ENCODE assay signal across 20 mouse cellular contexts in the genomic region with DNA sequence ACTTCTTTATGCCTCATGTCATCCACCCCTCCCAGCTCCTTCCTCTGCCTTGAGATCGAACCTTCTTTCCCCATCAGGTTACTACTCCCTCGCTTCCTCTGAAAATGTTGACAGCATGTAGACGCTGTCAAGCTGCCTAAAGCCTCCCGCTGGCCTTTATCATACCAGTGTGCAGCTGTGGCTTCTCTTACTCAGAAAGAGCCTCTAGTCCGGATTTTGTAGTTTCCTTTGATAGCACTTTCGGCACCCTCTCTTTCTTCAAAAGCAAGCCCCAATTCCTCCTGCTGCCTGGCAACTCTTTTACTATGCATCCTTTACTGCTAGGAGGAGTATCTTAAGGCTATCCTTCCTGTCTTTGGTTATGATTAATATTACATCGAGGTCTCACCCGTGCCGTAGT.
DNase-seq lines count a peak whose midpoint lies in the region; ATAC-seq and TF ChIP-seq lines count a peak whose summit lies in the region.
"Had no signal": no experiment of that assay in that cellular context is flagged by ENCODE, and none has a peak within 500 bp of the region (broad histone marks: within the 10 kb centered on the region; RNA-seq: fewer than 3 reads in every experiment).

No protein-coding gene starts in this region.

- no peaks in the 10 kb centered on the region for H3K9me3 ChIP-seq in heart, embryonic 11.5 days (replicated peaks; ENCODE audit: control insufficient read depth, low read length)
- H3K9me3 ChIP-seq in hindbrain, embryonic 16.5 days (ENCODE audit: control insufficient read depth, low read length) = no peaks in the 10 kb centered on the region
- H3K9me3 ChIP-seq in hindbrain, embryonic 14.5 days (ENCODE audit: control insufficient read depth, low read length) = no peaks in the 10 kb centered on the region
- no peaks in the 10 kb centered on the region for H3K9me3 ChIP-seq in kidney, postnatal 0 days (replicated peaks; ENCODE audit: low read length)
- H3K9me3 ChIP-seq: embryonic facial prominence, embryonic 15.5 days; forebrain, embryonic 10.5 days; heart, embryonic 15.5 days; hindbrain, embryonic 12.5 days had no signal

- 0 out of 2 replicates have a peak, but pooled peaks cover 4% of the 10 kb centered on the region for H3K4me1 ChIP-seq in heart, embryonic 11.5 days (ENCODE audit: control insufficient read depth, insufficient read depth, low read length)
- peaks cover 11% of the 10 kb centered on the region; the same call in 1 of the 2 replicates for H3K4me1 ChIP-seq in hindbrain, embryonic 16.5 days (ENCODE audit: control insufficient read depth, insufficient read depth, low read depth, low read length)
- peaks cover 6% of the 10 kb centered on the region; the same call in 1 of the 2 replicates for H3K4me1 ChIP-seq in hindbrain, embryonic 14.5 days (replicated peaks; ENCODE audit: control insufficient read depth, insufficient read depth, low read length)
- 0 out of 2 replicates have a peak, but pooled peaks cover 5% of the 10 kb centered on the region for H3K4me1 ChIP-seq in kidney, postnatal 0 days (replicated peaks; ENCODE audit: insufficient read depth, low read length)

- no peaks in the 10 kb centered on the region for H3K36me3 ChIP-seq in heart, embryonic 11.5 days (ENCODE audit: control insufficient read depth, insufficient read depth, low read length)
- no peaks in the 10 kb centered on the region for H3K36me3 ChIP-seq in hindbrain, embryonic 16.5 days (ENCODE audit: control insufficient read depth, insufficient read depth, low read length)
- no peaks in the 10 kb centered on the region for H3K36me3 ChIP-seq in hindbrain, embryonic 14.5 days (replicated peaks; ENCODE audit: control insufficient read depth, insufficient read depth)
- no peaks in the 10 kb centered on the region for H3K36me3 ChIP-seq in kidney, postnatal 0 days (ENCODE audit: insufficient read depth, low read length)
- H3K36me3 ChIP-seq: embryonic facial prominence, embryonic 15.5 days; forebrain, embryonic 10.5 days; heart, embryonic 15.5 days; hindbrain, embryonic 12.5 days had no signal

- H3K4me2 ChIP-seq in heart, embryonic 11.5 days = 0 out of 2 replicates have a peak overlapping the region, but pooled peaks have one; percentile 0
- no peak overlapping the region for H3K4me2 ChIP-seq in hindbrain, embryonic 16.5 days (ENCODE audit: low read length)
- H3K4me2 ChIP-seq in hindbrain, embryonic 14.5 days (replicated peaks) = no peak overlapping the region
- H3K4me2 ChIP-seq in kidney, postnatal 0 days (ENCODE audit: low read length) = peak overlapping the region; percentile 14; the same call in 1 of the 2 replicates
- H3K4me2 ChIP-seq: embryonic facial prominence, embryonic 15.5 days; heart, embryonic 15.5 days; hindbrain, embryonic 12.5 days had no signal

- TF ChIP-seq CTCF in kidney, postnatal 0 days (IDR thresholded peaks at IDR 0.05; ENCODE audit: low read depth) = no peak

- H3K9ac ChIP-seq in heart, embryonic 11.5 days (ENCODE audit: low read depth, low read length) = no peak overlapping the region
- H3K9ac ChIP-seq in hindbrain, embryonic 16.5 days (ENCODE audit: low read depth, low read length) = no peak overlapping the region
- no peak overlapping the region for H3K9ac ChIP-seq in hindbrain, embryonic 14.5 days
- no peak overlapping the region for H3K9ac ChIP-seq in kidney, postnatal 0 days (ENCODE audit: low read depth, low read length)
- H3K9ac ChIP-seq: embryonic facial prominence, embryonic 15.5 days; heart, embryonic 15.5 days; hindbrain, embryonic 12.5 days had no signal

- no peak for DNase-seq in heart, adult 9 months (ENCODE audit: low spot score in 2 of 2)
- DNase-seq in hindbrain, embryonic 14.5 days (ENCODE audit: low spot score) = no peak
- DNase-seq in kidney, postnatal 0 days (ENCODE audit: low spot score) = peak; percentile 54
- DNase-seq in kidney, postnatal 36 days = no peak
- DNase-seq: adrenal gland, postnatal 10 days; cerebellum, adult 11 months; cerebellum, adult 8-10 months; cerebellum, postnatal 14 days; embryo, embryonic 11 days; gastrocnemius, adult 2 months; gastrocnemius, postnatal 25 days; heart, postnatal 4 days had no signal

- 40% methylated on average over 9 of the region's 9 CpGs for WGBS in heart, embryonic 11.5 days (ENCODE audit: insufficient replicate concordance)
- 77% methylated on average over 9 of the region's 9 CpGs for WGBS in hindbrain, embryonic 16.5 days
- 89% methylated on average over 9 of the region's 9 CpGs for WGBS in hindbrain, embryonic 14.5 days
- WGBS in kidney, postnatal 0 days = 57% methylated on average over 9 of the region's 9 CpGs

- no peak overlapping the region for H3K27ac ChIP-seq in heart, embryonic 11.5 days (ENCODE audit: low read depth, low read length)
- H3K27ac ChIP-seq in hindbrain, embryonic 16.5 days (ENCODE audit: low read depth, low read length) = 0 out of 2 replicates have a peak overlapping the region, but pooled peaks have one; percentile 17
- no peak overlapping the region for H3K27ac ChIP-seq in hindbrain, embryonic 14.5 days
- no peak overlapping the region for H3K27ac ChIP-seq in kidney, postnatal 0 days
- H3K27ac ChIP-seq: embryonic facial prominence, embryonic 15.5 days; forebrain, embryonic 10.5 days; gastrocnemius, adult 2 months; heart, embryonic 15.5 days; hindbrain, embryonic 12.5 days had no signal

- H3K27me3 ChIP-seq in heart, embryonic 11.5 days (ENCODE audit: control insufficient read depth, insufficient read depth, low read length) = no peaks in the 10 kb centered on the region
- no peaks in the 10 kb centered on the region for H3K27me3 ChIP-seq in hindbrain, embryonic 16.5 days (replicated peaks; ENCODE audit: control insufficient read depth, insufficient read depth, low read length)
- H3K27me3 ChIP-seq in hindbrain, embryonic 14.5 days (ENCODE audit: control insufficient read depth, insufficient read depth, low read length) = no peaks in the 10 kb centered on the region
- H3K27me3 ChIP-seq in kidney, postnatal 0 days (ENCODE audit: insufficient read depth, low read length) = no peaks in the 10 kb centered on the region
- H3K27me3 ChIP-seq: embryonic facial prominence, embryonic 15.5 days; heart, embryonic 15.5 days; hindbrain, embryonic 12.5 days had no signal

- no peak overlapping the region for H3K4me3 ChIP-seq in heart, embryonic 11.5 days (ENCODE audit: low read depth, low read length)
- no peak overlapping the region for H3K4me3 ChIP-seq in hindbrain, embryonic 16.5 days (ENCODE audit: low read length)
- no peak overlapping the region for H3K4me3 ChIP-seq in hindbrain, embryonic 14.5 days (replicated peaks; ENCODE audit: low read length)
- H3K4me3 ChIP-seq in kidney, postnatal 0 days (replicated peaks; ENCODE audit: low read depth, low read length) = no peak overlapping the region
- H3K4me3 ChIP-seq: embryonic facial prominence, embryonic 15.5 days; erythroblast, embryonic 14.5 days; forebrain, embryonic 10.5 days; gastrocnemius, adult 2 months; heart, embryonic 15.5 days; hindbrain, embryonic 12.5 days had no signal

- no peak for ATAC-seq in heart, embryonic 11.5 days (replicated peaks; ENCODE audit: insufficient number of reproducible peaks, low FRiP score, low TSS enrichment)
- ATAC-seq in hindbrain, embryonic 16.5 days = no peak
- ATAC-seq in hindbrain, embryonic 14.5 days (ENCODE audit: low FRiP score) = no peak
- no peak for ATAC-seq in kidney, postnatal 0 days (replicated peaks; ENCODE audit: low FRiP score, low read depth)
- ATAC-seq: forebrain, embryonic 14.5 days had no signal

Comparison
In these comparisons a context has a peak if more than half of its experiments do, and no peak if none do; other contexts are left out.
1. H3K4me2 ChIP-seq: peak in heart, embryonic 11.5 days (single experiment) and kidney, postnatal 0 days (single experiment); none in hindbrain, embryonic 16.5 days (single experiment) and hindbrain, embryonic 14.5 days (single experiment).